Mouse (Mus musculus) CD4-positive naive resting alpha-beta T cell, adult 57 days (primary cell): ENCODE data around the gene Tada1. TPM values are rescaled to one million over a fixed set of nuclear protein-coding genes. Genes with fewer than 3 reads are reported as not detected.

Experiments
- total RNA-seq: library from RNA; stranded (reverse); gene quantifications from one replicate; pipeline ENCODE4 v1.2.4, GENCODE M21; 2023

The Tada1 gene
- total RNA-seq, result 28.6 TPM

GRCm38 (mm10) chr1:166379013-166379629, at the start of gene Tada1:
Tada1 (plus strand) TSS chr1:166379097.

GRCm38 (mm10) chr1:166409701-166410220, 30.9 kb downstream of the Tada1 start, which contains the start of gene Pogk:
Pogk (minus strand) TSS chr1:166409863.

Other genes with a start within 250 kb of the Tada1 start
- gene Gpa33, start 248.9 kb upstream of the Tada1 start, total RNA-seq, result not detected
- gene Mael, start 140.3 kb upstream of the Tada1 start, total RNA-seq, result not detected
- gene Ildr2, start 125.0 kb upstream of the Tada1 start, total RNA-seq, result 1.0 TPM
- gene Pogk, start 30.8 kb downstream of the Tada1 start, total RNA-seq, result 13.5 TPM
- not detected for gene Gm4846, start 118.5 kb downstream of the Tada1 start, total RNA-seq